ENCODE assay signal across 22 mouse cellular contexts in genomic region chr3:96178902-96179301, GRCm38 (mm10). TPM values are rescaled to one million over a fixed set of nuclear protein-coding genes. Genes with fewer than 3 reads are reported as not detected.
"Had no signal": no experiment of that assay in that cellular context is flagged by ENCODE, and none has a peak within 500 bp of the region (broad histone marks: within the 10 kb centered on the region; RNA-seq: fewer than 3 reads in every experiment).

No protein-coding gene starts in this region.

- ATAC-seq: hindbrain, embryonic 16.5 days; inflammation-experienced regulatory T-cells, adult 6 months; intestine, embryonic 15.5 days; intestine, postnatal 0 days; liver, embryonic 12.5 days had no signal

- DNase-seq: gastrocnemius, postnatal 10 days; heart, postnatal 36 days; kidney, postnatal 14 days; layer of hippocampus, adult 9-11 months; layer of hippocampus, postnatal 36 days had no signal

- H3K9ac ChIP-seq: heart, embryonic 12.5 days; hindbrain, embryonic 14.5 days; intestine, embryonic 15.5 days; kidney, embryonic 15.5 days; limb, embryonic 13.5 days; limb, embryonic 15.5 days; liver, embryonic 12.5 days; liver, embryonic 14.5 days had no signal

- H3K9me3 ChIP-seq: heart, embryonic 10.5 days; heart, embryonic 12.5 days; intestine, embryonic 15.5 days; kidney, embryonic 15.5 days; limb, embryonic 13.5 days; limb, embryonic 15.5 days; liver, embryonic 12.5 days had no signal

- H3K27ac ChIP-seq: gastrocnemius, adult 2 months; heart, embryonic 10.5 days; hindbrain, embryonic 14.5 days; intestine, embryonic 15.5 days; kidney, embryonic 15.5 days; kidney, postnatal 0 days; limb, embryonic 13.5 days; limb, embryonic 15.5 days; liver, embryonic 12.5 days; liver, embryonic 14.5 days had no signal

- H3K27me3 ChIP-seq: heart, embryonic 12.5 days; intestine, embryonic 15.5 days; kidney, embryonic 15.5 days; limb, embryonic 13.5 days; limb, embryonic 15.5 days had no signal

- H3K4me2 ChIP-seq: heart, embryonic 12.5 days; hindbrain, embryonic 14.5 days; intestine, embryonic 15.5 days; kidney, embryonic 15.5 days; limb, embryonic 13.5 days; limb, embryonic 15.5 days; liver, embryonic 12.5 days had no signal

- H3K4me3 ChIP-seq: gastrocnemius, adult 2 months; heart, embryonic 10.5 days; heart, embryonic 12.5 days; intestine, embryonic 15.5 days; kidney, embryonic 15.5 days; limb, embryonic 13.5 days; limb, embryonic 15.5 days; liver, embryonic 12.5 days had no signal

RNA-seq across cellular contexts. Expression of gene Mtmr11, which starts 17.1 kb away (rescaled TPM):
- total RNA-seq: granulocyte monocyte progenitor cell, adult 5-6 weeks; hematopoietic stem cell, adult 5-6 weeks had no signal

RNA-seq across cellular contexts. Expression of gene Hist2h2ab, which starts 40.8 kb away (rescaled TPM):
- polyA plus RNA-seq: heart, embryonic 12.5 days; heart, embryonic 16.5 days; hindbrain, embryonic 14.5 days; hindbrain, embryonic 16.5 days; intestine, postnatal 0 days; kidney, postnatal 0 days; limb, embryonic 13.5 days; limb, embryonic 15.5 days had no signal
